Mouse (Mus musculus): ENCODE data around the gene Dnajb14. TPM values are rescaled to one million over a fixed set of nuclear protein-coding genes. Genes with fewer than 3 reads are reported as not detected.
"Not testable (repeated sequence)": the region's sequence is repeated elsewhere in the genome, so short reads cannot be mapped to it uniquely, and the experiment has no call there.

The Dnajb14 gene
- polyA plus RNA-seq, 1 experiment from 2014 or later = 7.9 TPM

DNA sequence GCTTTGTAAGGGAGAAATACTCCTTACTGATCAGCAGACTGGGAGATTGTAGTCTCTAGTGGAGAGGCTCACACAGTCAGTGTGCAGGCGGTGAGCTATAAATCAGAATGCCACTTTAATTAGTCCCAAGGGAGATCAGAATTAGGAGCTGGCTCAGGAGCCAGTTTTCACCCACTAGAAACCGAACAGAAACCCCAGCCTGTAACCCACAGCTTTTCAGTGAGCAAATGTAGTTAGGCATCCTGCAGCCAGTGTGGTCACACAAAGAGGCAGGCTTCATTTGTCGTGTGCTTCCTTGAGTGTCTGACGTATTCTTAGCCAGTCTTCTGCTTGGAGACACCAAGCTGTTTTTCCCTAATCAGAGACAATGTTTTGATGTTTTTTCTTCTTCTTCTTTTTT is 28.9 kb downstream of the Dnajb14 start:
- no peak for DNase-seq (ENCODE audit: low spot score)
- H3K9me3 ChIP-seq = no peaks in the 10 kb centered on the region
- WGBS = 91% methylated on average over 4 of the region's 4 CpGs
- H3K4me1 ChIP-seq = no peaks in the 10 kb centered on the region
- H3K4me3 ChIP-seq = no peak overlapping the region
- H3K27me3 ChIP-seq (replicated peaks; ENCODE audit: low read depth, poor library complexity, severe bottlenecking) = no peaks in the 10 kb centered on the region
- H3K27ac ChIP-seq (replicated peaks) = no peak overlapping the region
- H3K36me3 ChIP-seq (replicated peaks) = peaks cover 35% of the 10 kb centered on the region

DNA sequence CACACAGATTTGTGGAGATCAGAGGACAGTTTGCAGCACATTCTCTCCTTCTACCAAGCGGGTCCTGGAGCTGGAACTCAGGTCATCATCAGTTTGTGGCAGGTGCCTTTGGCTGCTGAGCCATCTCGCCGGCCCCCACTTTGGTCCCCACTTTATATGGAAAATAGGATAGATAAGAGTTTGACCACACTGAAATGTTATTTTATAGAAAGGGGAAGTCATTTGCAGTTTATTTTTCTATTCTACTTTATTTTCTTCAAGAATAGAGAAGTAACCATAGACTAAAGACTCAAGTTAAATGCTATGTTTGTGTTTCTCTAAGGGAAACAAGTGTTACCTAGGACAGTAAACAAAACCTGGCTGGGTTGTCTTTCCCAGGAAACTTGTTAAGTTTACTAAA is 29.4 kb downstream of the Dnajb14 start:
- Histone ChIP-seq H3K4me1 (no peaks in the 10 kb centered on the region), H3K9me3 (no peaks in the 10 kb centered on the region), H3K27me3 (replicated peaks; ENCODE audit: low read depth, poor library complexity, severe bottlenecking) (no peaks in the 10 kb centered on the region), H3K27ac (replicated peaks) (no peak overlapping the region), H3K4me3 (no peak overlapping the region), H3K36me3 (replicated peaks) (peaks cover 35% of the 10 kb centered on the region)
- DNase-seq (ENCODE audit: low spot score) = no peak
- WGBS = 94% methylated on average over 3 of the region's 3 CpGs

DNA sequence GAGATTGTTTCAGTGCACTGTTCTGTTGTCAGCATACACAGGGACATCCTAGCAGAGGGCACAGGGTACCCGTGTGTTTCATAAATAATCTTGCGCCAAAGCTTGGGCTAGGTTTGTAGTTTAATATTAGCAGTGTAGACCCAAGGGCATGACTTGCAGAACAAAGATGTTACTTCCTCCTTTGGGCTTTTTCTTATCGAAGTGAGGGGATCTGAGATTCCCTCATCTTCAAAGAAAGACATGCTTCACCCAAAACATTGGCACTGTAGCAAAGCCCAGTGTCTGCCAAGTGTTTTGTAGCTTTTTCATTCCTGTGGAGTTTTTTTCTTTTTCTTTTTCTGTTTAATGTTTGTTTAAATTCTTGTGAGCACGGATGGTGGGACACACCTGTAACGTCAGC is 30.2 kb downstream of the Dnajb14 start:
- DNase-seq (ENCODE audit: low spot score) = no peak
- H3K27me3 ChIP-seq (replicated peaks; ENCODE audit: low read depth, poor library complexity, severe bottlenecking) = no peaks in the 10 kb centered on the region
- no peak overlapping the region for H3K4me3 ChIP-seq
- peaks cover 37% of the 10 kb centered on the region for H3K36me3 ChIP-seq (replicated peaks)
- H3K9me3 ChIP-seq = no peaks in the 10 kb centered on the region
- 92% methylated on average over 5 of the region's 5 CpGs for WGBS
- H3K4me1 ChIP-seq = no peaks in the 10 kb centered on the region
- no peak overlapping the region for H3K27ac ChIP-seq (replicated peaks)

DNA sequence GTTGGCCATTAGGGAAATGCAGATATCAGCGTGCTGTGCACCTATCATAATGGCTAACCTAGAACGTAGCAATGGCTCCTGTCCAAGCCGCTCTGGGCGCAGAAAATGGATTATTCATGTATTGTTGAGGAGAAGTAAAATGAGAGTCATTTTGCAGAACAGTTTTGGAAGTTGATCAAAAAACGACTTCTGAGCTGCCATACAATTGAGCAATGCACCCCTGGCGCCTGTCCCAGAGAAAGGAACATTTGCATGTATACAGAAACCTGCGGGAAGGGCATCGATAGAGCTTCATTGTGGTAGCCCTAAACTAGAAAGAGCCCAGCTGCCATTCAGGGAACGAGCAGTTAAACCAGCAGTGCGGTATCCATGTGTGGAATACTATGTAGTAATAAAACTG is 32.7 kb downstream of the Dnajb14 start:
- H3K4me1 ChIP-seq = no peaks in the 10 kb centered on the region
- no peaks in the 10 kb centered on the region for H3K9me3 ChIP-seq
- DNase-seq (ENCODE audit: low spot score) = no peak
- H3K36me3 ChIP-seq (replicated peaks) = peaks cover 34% of the 10 kb centered on the region
- H3K4me3 ChIP-seq = no peak overlapping the region
- WGBS = 91% methylated on average over 10 of the region's 10 CpGs
- H3K27ac ChIP-seq (replicated peaks) = no peak overlapping the region
- no peaks in the 10 kb centered on the region for H3K27me3 ChIP-seq (replicated peaks; ENCODE audit: low read depth, poor library complexity, severe bottlenecking)

DNA sequence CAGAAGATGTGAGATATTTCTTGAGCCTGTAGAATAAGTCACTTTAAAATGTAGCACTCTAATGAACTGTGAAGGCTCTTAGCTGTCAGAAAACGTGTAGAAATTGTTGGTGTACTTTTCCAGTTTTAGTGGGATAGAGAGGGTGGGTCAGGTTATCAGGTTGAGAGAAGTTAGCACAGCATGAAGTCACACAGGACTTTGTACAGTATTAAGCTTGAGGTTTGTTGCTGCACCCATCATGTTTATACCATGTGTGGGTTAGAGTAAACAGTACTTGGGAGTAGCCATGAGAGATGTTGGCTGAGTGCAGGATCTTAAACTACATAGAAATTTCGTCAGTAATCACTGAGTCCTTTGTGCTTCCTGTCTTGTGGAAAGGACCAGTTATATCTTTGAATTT is 45.6 kb downstream of the Dnajb14 start:
- 82% methylated on average over 2 of the region's 2 CpGs for WGBS
- H3K27me3 ChIP-seq (replicated peaks; ENCODE audit: low read depth, poor library complexity, severe bottlenecking) = no peaks in the 10 kb centered on the region
- no peak overlapping the region for H3K27ac ChIP-seq (replicated peaks)
- no peak for DNase-seq (ENCODE audit: low spot score)
- H3K4me1 ChIP-seq = peaks cover 10% of the 10 kb centered on the region
- no peaks in the 10 kb centered on the region for H3K9me3 ChIP-seq
- H3K36me3 ChIP-seq (replicated peaks) = peaks cover 11% of the 10 kb centered on the region
- H3K4me3 ChIP-seq = no peak overlapping the region

DNA sequence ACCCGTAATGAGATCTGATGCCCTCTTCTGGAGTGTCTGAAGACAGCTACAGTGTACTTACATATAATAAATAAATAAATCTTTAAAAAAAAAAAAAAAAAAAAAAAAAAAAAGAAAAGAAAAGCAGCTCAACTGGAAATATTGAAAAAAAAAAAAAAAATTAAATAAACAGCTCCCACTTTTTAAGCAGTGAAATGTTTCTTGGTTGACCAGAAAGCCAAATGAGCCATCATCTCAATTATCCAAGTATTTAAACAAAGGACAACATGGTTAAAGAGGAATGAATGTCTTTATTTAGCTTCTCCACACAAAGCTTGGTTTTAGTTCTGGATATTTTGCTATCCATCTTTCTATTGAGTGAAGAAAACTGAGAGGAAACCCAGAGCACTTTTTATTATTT is 47.1 kb downstream of the Dnajb14 start:
- H3K27ac ChIP-seq (replicated peaks); H3K36me3 ChIP-seq (replicated peaks); H3K9me3 ChIP-seq; DNase-seq (ENCODE audit: low spot score); H3K4me3 ChIP-seq; H3K27me3 ChIP-seq (replicated peaks; ENCODE audit: low read depth, poor library complexity, severe bottlenecking): not testable (repeated sequence)
- H3K4me1 ChIP-seq = peaks cover 17% of the 10 kb centered on the region
- 100% methylated on average over 1 of the region's 1 CpGs for WGBS

DNA sequence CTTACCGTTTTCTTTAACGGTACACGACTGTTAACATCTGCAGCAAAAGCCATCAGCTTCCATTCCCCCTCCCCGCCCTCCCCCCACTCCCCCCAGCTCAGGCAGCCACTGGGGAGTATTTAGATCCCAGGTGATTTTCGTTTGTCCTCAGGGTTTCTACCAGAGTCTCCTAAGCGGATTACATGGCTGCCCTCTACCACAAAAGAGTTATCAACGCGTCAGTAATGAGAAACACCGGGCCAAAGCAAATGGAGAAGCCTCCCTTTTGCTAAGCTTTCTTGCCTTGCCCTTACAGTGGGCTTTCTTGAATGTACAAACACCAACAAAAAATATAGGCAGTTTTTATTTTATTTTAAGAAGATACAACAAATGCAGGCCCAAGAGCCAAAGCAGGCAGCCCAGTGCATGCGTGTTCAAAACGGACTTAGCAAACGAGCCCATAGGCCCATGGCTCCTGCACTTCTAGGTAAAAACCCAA is 50.3 kb downstream of the Dnajb14 start:
- H3K27ac ChIP-seq (replicated peaks) = peak overlapping the region; percentile 85
- peaks cover 18% of the 10 kb centered on the region for H3K4me1 ChIP-seq
- DNase-seq (ENCODE audit: low spot score) = peak; percentile 39
- H3K4me3 ChIP-seq = peak overlapping the region; percentile 86
- peaks cover 16% of the 10 kb centered on the region for H3K36me3 ChIP-seq (replicated peaks)
- no peaks in the 10 kb centered on the region for H3K27me3 ChIP-seq (replicated peaks; ENCODE audit: low read depth, poor library complexity, severe bottlenecking)
- no peaks in the 10 kb centered on the region for H3K9me3 ChIP-seq
- WGBS = 10% methylated on average over 12 of the region's 12 CpGs

DNA sequence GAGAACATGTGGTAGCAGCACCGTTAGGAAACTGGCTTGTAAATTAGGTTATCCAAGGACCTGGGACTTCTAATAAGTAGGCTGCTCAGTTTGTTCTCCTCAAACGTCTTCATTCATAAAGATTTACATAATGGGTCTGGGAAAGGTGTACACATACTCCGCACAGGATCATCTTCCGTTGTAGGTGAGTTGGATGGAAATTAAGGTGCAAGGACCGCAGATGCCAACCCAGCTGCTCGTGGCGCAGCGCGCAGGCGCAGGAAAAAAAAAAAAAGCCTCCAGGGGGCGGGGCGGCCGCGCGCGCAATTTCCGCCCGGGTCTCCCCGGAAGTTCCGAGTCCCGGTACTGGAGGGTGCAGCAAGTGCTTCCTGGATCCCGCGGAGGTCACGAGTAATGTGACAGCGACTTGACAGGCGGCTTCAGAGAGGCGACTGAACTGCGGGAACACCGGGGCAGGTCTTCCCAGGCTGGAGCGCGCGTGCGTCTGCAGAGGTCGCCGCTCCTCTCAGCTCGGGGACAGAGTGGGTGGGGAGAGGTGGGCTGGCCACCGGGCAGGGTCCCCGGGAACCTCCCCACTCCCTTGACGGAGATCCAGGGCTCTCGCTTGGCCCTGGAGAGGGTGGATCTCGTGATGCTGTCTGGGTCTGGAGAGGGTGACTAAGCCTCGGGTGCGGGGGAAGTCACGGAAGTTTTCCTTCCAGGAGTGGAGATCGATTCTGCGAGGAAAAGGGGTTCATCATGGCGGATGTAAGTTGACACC is 50.9 kb downstream of the Dnajb14 start, which contains the start of gene Lamtor3:
Lamtor3 (plus strand) TSS at position 335 of the 760 bp plus-strand sequence.
- Histone ChIP-seq H3K4me1 (peaks cover 18% of the 10 kb centered on the region), H3K27ac (replicated peaks) (peak within 1 kb of the TSS; percentile 85), H3K27me3 (replicated peaks; ENCODE audit: low read depth, poor library complexity, severe bottlenecking) (no peaks in the 10 kb centered on the region), H3K4me3 (peak within 1 kb of the TSS; percentile 86), H3K36me3 (replicated peaks) (peaks cover 16% of the 10 kb centered on the region), H3K9me3 (no peaks in the 10 kb centered on the region)
- DNase-seq (ENCODE audit: low spot score) = peak; percentile 91
- under 1% methylated on average over 47 of the region's 47 CpGs for WGBS

DNA sequence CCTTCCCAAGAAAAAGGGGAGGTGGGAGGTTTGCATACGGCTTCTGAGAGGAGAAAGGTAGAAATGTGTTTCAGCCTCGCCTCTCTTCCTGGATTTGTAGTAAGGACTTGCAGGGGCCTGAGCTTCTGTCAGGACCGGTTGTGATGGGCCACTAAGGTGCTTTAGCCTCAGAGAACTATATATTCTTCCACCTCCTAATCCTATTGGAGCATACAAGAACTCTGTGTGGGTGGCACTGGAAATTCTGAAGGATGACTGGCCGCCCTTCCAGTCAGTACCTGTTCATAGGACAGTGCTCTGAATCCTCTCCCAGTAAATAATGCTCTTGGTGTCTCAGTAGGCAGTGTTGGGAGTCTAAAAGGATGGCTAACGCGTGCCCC is 51.4 kb downstream of the Dnajb14 start:
- Histone ChIP-seq H3K27me3 (replicated peaks; ENCODE audit: low read depth, poor library complexity, severe bottlenecking) (no peaks in the 10 kb centered on the region), H3K4me3 (peak overlapping the region; percentile 86), H3K9me3 (no peaks in the 10 kb centered on the region), H3K27ac (replicated peaks) (peak overlapping the region; percentile 85), H3K36me3 (replicated peaks) (peaks cover 21% of the 10 kb centered on the region), H3K4me1 (peaks cover 18% of the 10 kb centered on the region)
- no peak for DNase-seq (ENCODE audit: low spot score)
- WGBS = 14% methylated on average over 6 of the region's 6 CpGs

DNA sequence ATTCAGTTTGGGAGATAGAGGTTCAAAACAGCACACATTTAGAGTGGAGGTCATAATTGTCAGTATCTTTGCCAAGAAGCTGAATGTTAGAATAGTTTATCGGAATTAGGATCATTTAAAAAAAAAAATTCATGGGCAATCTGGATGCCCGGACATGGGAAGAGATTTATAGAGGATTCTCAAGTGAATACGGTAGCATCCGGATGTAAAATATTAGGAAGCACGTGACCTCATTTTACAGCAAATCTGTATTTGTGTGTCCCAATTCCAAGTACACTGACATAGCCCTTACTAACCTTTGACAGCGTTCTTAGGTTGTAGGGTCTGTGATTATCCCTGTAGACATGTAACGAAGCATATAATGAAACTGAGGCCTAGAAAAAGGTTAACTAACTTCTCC is 51.9 kb downstream of the Dnajb14 start:
- H3K27me3 ChIP-seq (replicated peaks; ENCODE audit: low read depth, poor library complexity, severe bottlenecking) = no peaks in the 10 kb centered on the region
- peaks cover 25% of the 10 kb centered on the region for H3K36me3 ChIP-seq (replicated peaks)
- no peak for DNase-seq (ENCODE audit: low spot score)
- peaks cover 18% of the 10 kb centered on the region for H3K4me1 ChIP-seq
- no peaks in the 10 kb centered on the region for H3K9me3 ChIP-seq
- no peak overlapping the region for H3K27ac ChIP-seq (replicated peaks)
- 92% methylated on average over 7 of the region's 7 CpGs for WGBS
- H3K4me3 ChIP-seq = peak overlapping the region; percentile 86

DNA sequence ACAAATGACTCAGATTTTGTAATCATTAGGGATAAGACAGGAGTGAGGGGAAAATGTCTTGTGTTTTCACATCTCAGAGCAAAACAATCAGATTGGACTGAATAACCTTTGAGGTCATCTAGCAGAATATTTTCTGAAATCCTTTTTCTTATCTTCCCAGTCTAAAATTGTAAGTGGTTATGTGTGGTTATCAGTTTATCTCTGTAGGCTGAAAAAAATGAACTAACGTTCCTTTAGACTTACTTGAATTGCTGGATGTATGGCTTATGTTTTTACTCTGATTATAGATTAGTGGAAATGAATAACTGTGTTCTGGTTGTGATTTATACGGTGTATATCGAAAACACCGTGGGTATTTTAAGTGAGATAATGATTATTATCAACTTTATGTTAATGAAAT is 53.1 kb downstream of the Dnajb14 start:
- Histone ChIP-seq H3K36me3 (replicated peaks) (peaks cover 34% of the 10 kb centered on the region), H3K27ac (replicated peaks) (no peak overlapping the region), H3K27me3 (replicated peaks; ENCODE audit: low read depth, poor library complexity, severe bottlenecking) (no peaks in the 10 kb centered on the region), H3K4me1 (peaks cover 18% of the 10 kb centered on the region), H3K4me3 (no peak overlapping the region), H3K9me3 (no peaks in the 10 kb centered on the region)
- no peak for DNase-seq (ENCODE audit: low spot score)
- 95% methylated on average over 4 of the region's 4 CpGs for WGBS

DNA sequence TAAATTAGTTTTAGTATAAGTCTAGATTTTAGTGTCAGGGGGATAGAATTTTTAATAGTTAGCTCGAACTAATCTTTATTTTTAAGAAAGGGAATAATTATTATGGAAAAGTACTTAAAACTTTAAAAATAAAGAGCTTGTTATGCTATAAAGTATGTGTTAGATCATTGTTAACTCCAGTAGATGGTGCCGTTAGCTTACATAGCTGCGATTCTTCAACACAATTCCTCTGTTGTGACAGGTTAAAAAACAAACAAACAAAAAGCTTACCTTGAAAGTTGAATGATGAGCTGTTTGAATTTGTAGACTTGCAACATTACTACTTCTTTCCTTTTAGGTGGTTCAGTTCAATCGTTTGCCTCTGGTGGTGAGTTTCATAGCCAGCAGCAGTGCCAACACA is 59.5 kb downstream of the Dnajb14 start:
- 91% methylated on average over 4 of the region's 4 CpGs for WGBS
- Histone ChIP-seq H3K27ac (replicated peaks) (no peak overlapping the region), H3K4me3 (no peak overlapping the region), H3K27me3 (replicated peaks; ENCODE audit: low read depth, poor library complexity, severe bottlenecking) (no peaks in the 10 kb centered on the region), H3K9me3 (no peaks in the 10 kb centered on the region), H3K36me3 (replicated peaks) (peaks cover 69% of the 10 kb centered on the region), H3K4me1 (no peaks in the 10 kb centered on the region)
- no peak for DNase-seq (ENCODE audit: low spot score)

DNA sequence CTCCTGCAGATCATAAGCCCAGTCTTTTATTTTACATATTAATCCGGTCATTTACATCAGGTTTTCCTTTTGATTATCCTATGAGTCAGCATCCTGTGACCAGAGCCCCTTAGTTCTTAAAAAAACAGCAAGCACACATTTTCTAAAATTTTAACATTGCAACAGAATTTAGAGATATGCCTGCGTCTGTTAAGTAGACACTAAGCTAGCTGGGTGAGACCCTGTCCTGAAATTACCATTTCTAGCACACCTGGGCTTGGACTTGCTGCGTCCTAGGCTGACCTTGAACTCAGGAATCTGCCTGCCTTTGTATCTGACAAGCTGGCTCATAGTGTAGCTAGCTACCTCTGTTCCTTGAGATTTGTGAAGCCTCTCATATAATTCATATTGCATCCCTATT is 62.5 kb downstream of the Dnajb14 start:
- Histone ChIP-seq H3K27me3 (replicated peaks; ENCODE audit: low read depth, poor library complexity, severe bottlenecking) (no peaks in the 10 kb centered on the region), H3K4me3 (no peak overlapping the region), H3K9me3 (no peaks in the 10 kb centered on the region), H3K27ac (replicated peaks) (no peak overlapping the region), H3K36me3 (replicated peaks) (peaks cover 52% of the 10 kb centered on the region), H3K4me1 (no peaks in the 10 kb centered on the region)
- no peak for DNase-seq (ENCODE audit: low spot score)
- 96% methylated on average over 3 of the region's 3 CpGs for WGBS

Measured in embryonic facial prominence, embryonic 10.5 days (tissue).